ENCODE assay signal across 7 mouse cellular contexts in the genomic region with DNA sequence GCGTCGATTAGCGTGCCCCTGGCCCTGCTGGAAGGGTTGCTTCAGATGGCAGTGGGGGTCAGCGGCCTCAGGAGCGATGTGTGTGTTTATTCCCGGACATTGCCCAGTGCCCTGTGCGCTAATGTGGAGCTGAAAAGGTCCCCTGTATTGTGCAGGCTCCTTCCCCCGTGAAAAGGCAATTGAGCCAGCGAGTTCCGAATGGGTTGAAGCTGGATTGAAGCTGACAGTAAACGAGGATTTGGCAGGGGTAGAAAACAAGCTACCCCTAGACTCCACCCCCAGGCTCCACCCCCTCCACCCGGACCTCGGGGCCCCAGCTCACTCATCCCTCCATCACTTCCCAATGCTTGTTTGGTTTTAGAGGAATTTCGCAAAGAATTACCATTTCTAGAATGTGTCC. TPM values are rescaled to one million over a fixed set of nuclear protein-coding genes. Genes with fewer than 3 reads are reported as not detected.
DNase-seq lines count a peak whose midpoint lies in the region; ATAC-seq lines count a peak whose summit lies in the region.

No protein-coding gene starts in this region.

- H3K4me3 ChIP-seq in kidney, embryonic 14.5 days (ENCODE audit: low read length) = no peak overlapping the region
- no peak overlapping the region for H3K4me3 ChIP-seq in hindbrain, embryonic 14.5 days (replicated peaks; ENCODE audit: low read length)
- no peak overlapping the region for H3K4me3 ChIP-seq in neural tube, embryonic 13.5 days

- H3K27me3 ChIP-seq in kidney, embryonic 14.5 days (ENCODE audit: control insufficient read depth, insufficient read depth, low read length) = peaks cover 4% of the 10 kb centered on the region; the same call in 1 of the 2 replicates
- H3K27me3 ChIP-seq in hindbrain, embryonic 14.5 days (ENCODE audit: control insufficient read depth, insufficient read depth, low read length) = peaks cover 51% of the 10 kb centered on the region
- peaks cover 72% of the 10 kb centered on the region for H3K27me3 ChIP-seq in neural tube, embryonic 13.5 days

- no peak for DNase-seq in kidney, postnatal 36 days
- DNase-seq in embryo, embryonic 11 days = peak; percentile 44
- no peak for DNase-seq in hindbrain, embryonic 14.5 days (ENCODE audit: low spot score)
- no peak for DNase-seq in MN1 (ENCODE audit: low spot score)
- DNase-seq in layer of hippocampus, postnatal 10 days (ENCODE audit: low spot score in 2 of 2) = no peak

- H3K27ac ChIP-seq in kidney, embryonic 14.5 days (ENCODE audit: low read depth, low read length) = no peak overlapping the region
- H3K27ac ChIP-seq in hindbrain, embryonic 14.5 days = no peak overlapping the region
- H3K27ac ChIP-seq in neural tube, embryonic 13.5 days (replicated peaks) = no peak overlapping the region

- no peak overlapping the region for H3K4me2 ChIP-seq in kidney, embryonic 14.5 days (replicated peaks; ENCODE audit: low read depth, low read length)
- peak overlapping the region; percentile 12; the same call in 1 of the 2 replicates for H3K4me2 ChIP-seq in hindbrain, embryonic 14.5 days (replicated peaks)
- H3K4me2 ChIP-seq in neural tube, embryonic 13.5 days = peak overlapping the region; percentile 27

- 0 out of 2 replicates have a peak, but pooled peaks cover 2% of the 10 kb centered on the region for H3K9me3 ChIP-seq in kidney, embryonic 14.5 days (ENCODE audit: control insufficient read depth, low read length)
- H3K9me3 ChIP-seq in hindbrain, embryonic 14.5 days (ENCODE audit: control insufficient read depth, low read length) = 0 out of 2 replicates have a peak, but pooled peaks cover 4% of the 10 kb centered on the region
- H3K9me3 ChIP-seq in neural tube, embryonic 13.5 days = no peaks in the 10 kb centered on the region

- 11% methylated on average over 14 of the region's 14 CpGs for WGBS in kidney, embryonic 14.5 days
- WGBS in hindbrain, embryonic 14.5 days = 4% methylated on average over 14 of the region's 14 CpGs
- 2% methylated on average over 14 of the region's 14 CpGs for WGBS in neural tube, embryonic 13.5 days

- peaks cover 4% of the 10 kb centered on the region; the same call in 1 of the 2 replicates for H3K4me1 ChIP-seq in kidney, embryonic 14.5 days (ENCODE audit: control insufficient read depth, insufficient read depth, low read length)
- peaks cover 20% of the 10 kb centered on the region for H3K4me1 ChIP-seq in hindbrain, embryonic 14.5 days (replicated peaks; ENCODE audit: control insufficient read depth, insufficient read depth, low read length)
- peaks cover 76% of the 10 kb centered on the region for H3K4me1 ChIP-seq in neural tube, embryonic 13.5 days (replicated peaks)

- peak overlapping the region; percentile 13; the same call in 1 of the 2 replicates for H3K9ac ChIP-seq in kidney, embryonic 14.5 days (ENCODE audit: low read depth, low read length)
- no peak overlapping the region for H3K9ac ChIP-seq in hindbrain, embryonic 14.5 days
- no peak overlapping the region; the same call in 1 of the 2 replicates for H3K9ac ChIP-seq in neural tube, embryonic 13.5 days

- no peak for ATAC-seq in kidney, embryonic 14.5 days (ENCODE audit: low FRiP score, low TSS enrichment)
- ATAC-seq in hindbrain, embryonic 14.5 days (ENCODE audit: low FRiP score) = no peak
- ATAC-seq in neural tube, embryonic 13.5 days (ENCODE audit: low read depth) = no peak

- H3K36me3 ChIP-seq in kidney, embryonic 14.5 days (ENCODE audit: control insufficient read depth, insufficient read depth, low read length) = no peaks in the 10 kb centered on the region
- H3K36me3 ChIP-seq in hindbrain, embryonic 14.5 days (replicated peaks; ENCODE audit: control insufficient read depth, insufficient read depth) = no peaks in the 10 kb centered on the region
- H3K36me3 ChIP-seq in neural tube, embryonic 13.5 days = no peaks in the 10 kb centered on the region

RNA-seq across cellular contexts. Expression of a gene that starts 12.3 kb away (rescaled TPM):
- 3.9 and 7.6 TPM in 2 replicates for polyA plus RNA-seq in kidney, embryonic 14.5 days (2014; fragmentation: Nextera tagmentation; extraction: Ambion mirVana)
- polyA plus RNA-seq in hindbrain, embryonic 14.5 days (2014; fragmentation: Nextera tagmentation; extraction: Ambion mirVana) = 6.6 and 7.1 TPM in 2 replicates
- 16.2 and 17.3 TPM in 2 replicates for polyA plus RNA-seq in neural tube, embryonic 13.5 days (2015; fragmentation: Nextera tagmentation; extraction: Ambion mirVana)
- total RNA-seq in layer of hippocampus, postnatal 10 days (2021) = 1 to 10 TPM; 1.1 to 1.3 TPM
